Mouse (Mus musculus) left cerebral cortex, adult 11 months (tissue): ENCODE measurements at regions not wholly inside any gene's neighbourhood (a gene's known extent, or its start where the extent isn't known, plus 50 kb on each side); places are given as distances from the start of the nearest gene placed in this dataset.
A peak's percentile ranks its signal among the peaks of the same experiment; 100 is the strongest.

Experiments
- DNase-seq: peaks from one replicate; pipeline ENCODE4 v3.0.0; 2022; ENCODE audit warnings: low spot score

GRCm38 (mm10) chr1:121050695-121051495 is 281.5 kb downstream of the Insig2 start:
- no peak for DNase-seq

- no peak for DNase-seq
Observed at GRCm38 (mm10) chr1:121051496-121052119, 280.8 kb downstream of the Insig2 start.

- DNase-seq, result no peak
Observed at GRCm38 (mm10) chr1:121052120-121052501, 280.3 kb downstream of the Insig2 start.

- no peak for DNase-seq
Observed at GRCm38 (mm10) chr1:121053692-121054091, 278.7 kb downstream of the Insig2 start.

GRCm38 (mm10) chr1:121074569-121074968 is 257.8 kb downstream of the Insig2 start:
- DNase-seq, result no peak

GRCm38 (mm10) chr1:121082839-121083238 is 249.6 kb downstream of the Insig2 start:
- DNase-seq, result no peak

- no peak for DNase-seq
Observed at GRCm38 (mm10) chr1:121085101-121085727, 247.2 kb downstream of the Insig2 start.

GRCm38 (mm10) chr1:121087124-121087887 is 245.1 kb downstream of the Insig2 start:
- peak; percentile 28 for DNase-seq

- no peak for DNase-seq
Observed at GRCm38 (mm10) chr1:121090628-121091027, 241.8 kb downstream of the Insig2 start.

- DNase-seq, result no peak
Observed at GRCm38 (mm10) chr1:121092870-121093269, 239.5 kb downstream of the Insig2 start.

GRCm38 (mm10) chr1:121096551-121097550 is 235.5 kb downstream of the Insig2 start:
- DNase-seq, result no peak

GRCm38 (mm10) chr1:121111776-121112344 is 220.5 kb downstream of the Insig2 start:
- DNase-seq, result no peak

- DNase-seq, result no peak
Observed at GRCm38 (mm10) chr1:121112464-121112863, 219.9 kb downstream of the Insig2 start.

- no peak for DNase-seq
Observed at GRCm38 (mm10) chr1:121116626-121117025, 215.8 kb downstream of the Insig2 start.

- DNase-seq, result no peak
Observed at GRCm38 (mm10) chr1:121123436-121123835, 209.0 kb downstream of the Insig2 start.

- no peak for DNase-seq
Observed at GRCm38 (mm10) chr1:121136284-121136683, 196.1 kb downstream of the Insig2 start.

GRCm38 (mm10) chr1:121136846-121137245 is 195.5 kb downstream of the Insig2 start:
- DNase-seq, result no peak

GRCm38 (mm10) chr1:121144981-121145380 is 187.4 kb downstream of the Insig2 start:
- no peak for DNase-seq

GRCm38 (mm10) chr1:121153476-121153875 is 178.9 kb downstream of the Insig2 start:
- no peak for DNase-seq

GRCm38 (mm10) chr1:121154616-121155015 is 177.8 kb downstream of the Insig2 start:
- no peak for DNase-seq

GRCm38 (mm10) chr1:121168651-121169050 is 163.7 kb downstream of the Insig2 start:
- no peak for DNase-seq
